Mouse (Mus musculus) layer of hippocampus, postnatal 25 days (tissue): ENCODE data around the gene Icam4. TPM values are rescaled to one million over a fixed set of nuclear protein-coding genes. Genes with fewer than 3 reads are reported as not detected.
"Not testable (repeated sequence)": the region's sequence is repeated elsewhere in the genome, so short reads cannot be mapped to it uniquely, and the experiment has no call there.

Experiments used
- DNase-seq, 2 experiments: peaks; one replicate each; pipeline ENCODE4 v3.0.0; 2022; ENCODE audit warnings: mixed read lengths in 2 of 2, low spot score in 1 of 2; ENCODE audit errors: extremely low spot score in 1 of 2
- total RNA-seq, 2 experiments: library from RNA; stranded (reverse); gene quantifications; 2 replicates each; pipeline ENCODE4 v1.2.3; 2021

Icam4 gene
- total RNA-seq = under 1 TPM; 0.84 to 0.87 TPM

DNA sequence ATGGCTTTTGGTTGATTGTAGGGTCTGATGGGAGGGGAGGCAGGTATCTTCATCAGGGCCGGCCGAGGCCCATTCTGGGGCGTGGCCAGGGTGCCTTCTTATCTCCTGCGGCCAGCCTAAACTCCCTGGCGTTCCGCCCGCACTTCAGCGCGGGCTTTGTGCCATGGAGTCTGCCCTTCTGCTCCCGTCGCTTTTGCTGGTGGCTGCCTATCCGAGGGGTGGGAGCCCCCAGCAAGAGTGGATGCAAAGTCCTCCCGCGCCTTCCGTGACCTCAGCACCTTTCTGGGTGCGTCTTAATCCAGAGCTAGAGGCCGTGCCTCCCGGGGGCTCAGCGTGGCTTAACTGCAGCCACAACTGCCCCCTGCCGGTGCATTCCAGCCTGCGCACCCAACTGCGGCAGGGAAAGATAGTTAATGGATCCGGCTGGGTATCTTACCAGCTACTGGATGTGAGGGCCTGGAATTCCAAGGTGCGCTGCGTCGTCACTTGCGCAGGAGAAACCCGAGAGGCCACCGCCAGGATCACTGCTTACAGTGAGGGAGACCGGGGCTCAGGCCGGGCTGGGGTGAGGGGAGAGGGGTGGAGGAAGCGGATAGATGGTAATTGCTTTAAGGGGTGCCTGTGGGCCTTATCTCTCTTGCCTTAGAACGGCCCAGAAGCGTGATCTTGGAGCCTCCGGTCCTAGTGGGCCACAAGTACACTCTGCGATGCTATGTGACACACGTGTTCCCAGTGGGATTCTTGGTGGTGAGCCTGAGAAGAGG is at the start of gene Icam4:
Icam4 (plus strand) TSS at position 83 of the 764 bp plus-strand sequence.
- DNase-seq = peak; percentile 59 to 78

GRCm38 (mm10) chr9:20979769-20980168 is 49.4 kb upstream of the Icam4 start:
- DNase-seq = no peak

DNA sequence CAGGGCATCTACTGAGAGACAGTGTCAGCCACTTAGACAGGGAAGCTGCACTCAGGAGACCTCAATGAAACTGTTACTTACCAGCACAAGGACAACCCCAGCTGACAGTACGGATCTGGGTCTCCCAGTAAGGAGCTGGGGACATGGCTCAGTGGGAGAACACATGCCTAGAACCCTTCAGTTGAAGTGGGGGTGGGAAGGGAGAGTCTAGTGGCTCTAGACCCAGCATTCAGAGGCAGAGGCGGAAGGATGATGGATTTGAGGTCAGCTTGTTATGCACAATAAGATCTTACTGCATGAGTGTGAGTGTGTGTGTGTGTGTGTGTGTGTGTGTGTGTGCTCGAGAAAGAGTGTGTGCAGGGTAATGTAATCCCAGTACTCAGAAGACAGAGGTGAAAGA is 47.0 kb upstream of the Icam4 start:
- no peak for DNase-seq

DNA sequence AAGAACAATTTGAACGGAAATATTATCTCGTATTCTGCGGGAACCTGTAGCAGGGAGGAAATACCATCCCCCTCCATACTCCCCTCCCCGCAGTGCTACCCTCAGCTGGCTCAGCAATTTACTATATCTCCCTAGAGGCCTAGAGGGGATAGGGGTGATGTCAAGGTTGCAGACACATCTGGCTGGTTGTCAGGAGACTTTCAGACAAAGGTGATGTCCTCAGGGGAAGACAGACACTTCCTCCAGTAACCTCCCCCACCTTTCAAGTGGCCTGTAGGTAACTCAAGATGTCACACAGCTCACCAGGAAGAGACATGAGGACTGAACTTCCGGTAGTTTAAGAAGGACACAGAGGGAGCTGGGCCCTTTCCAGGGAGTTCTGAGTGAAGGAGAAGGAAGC is 46.0 kb upstream of the Icam4 start:
- DNase-seq = no peak

DNA sequence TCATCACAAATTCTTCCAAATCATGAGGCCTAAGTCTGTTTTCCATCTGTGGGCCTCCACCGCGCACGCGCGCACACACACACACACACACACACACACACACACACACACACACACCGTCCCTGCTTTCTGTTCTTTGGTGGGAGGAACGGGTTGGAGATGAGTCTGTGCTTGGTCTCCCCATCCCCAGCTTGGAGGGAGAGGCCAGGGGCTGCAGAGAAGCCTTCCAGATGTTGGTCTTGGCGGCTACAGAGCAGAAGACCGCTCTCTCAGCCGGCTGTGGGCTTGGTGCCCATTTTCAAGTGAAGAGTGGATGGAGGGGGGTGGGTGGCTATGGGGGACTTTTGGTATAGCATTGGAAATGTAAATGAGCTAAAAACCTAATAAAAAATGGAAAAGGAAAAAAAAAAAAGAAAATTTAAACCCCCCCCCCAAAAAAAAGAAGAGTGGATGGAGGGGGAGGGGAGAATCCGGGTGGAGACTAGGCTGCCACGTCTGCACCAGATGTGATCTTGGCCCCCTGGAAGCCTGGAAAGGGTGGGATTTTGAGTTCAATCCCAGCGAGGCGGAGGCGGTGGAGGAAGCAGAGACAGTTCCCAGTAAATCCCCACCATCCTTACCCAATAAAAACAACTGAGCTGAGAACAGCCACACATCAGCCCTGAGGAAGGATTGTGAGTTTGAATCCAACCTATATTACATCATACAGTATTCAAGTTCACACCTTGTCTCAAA is 42.1 kb upstream of the Icam4 start:
- DNase-seq = no peak

GRCm38 (mm10) chr9:20987953-20988352 is 41.2 kb upstream of the Icam4 start:
- no peak for DNase-seq

GRCm38 (mm10) chr9:20990861-20991260 is 38.3 kb upstream of the Icam4 start:
- DNase-seq = no peak

DNA sequence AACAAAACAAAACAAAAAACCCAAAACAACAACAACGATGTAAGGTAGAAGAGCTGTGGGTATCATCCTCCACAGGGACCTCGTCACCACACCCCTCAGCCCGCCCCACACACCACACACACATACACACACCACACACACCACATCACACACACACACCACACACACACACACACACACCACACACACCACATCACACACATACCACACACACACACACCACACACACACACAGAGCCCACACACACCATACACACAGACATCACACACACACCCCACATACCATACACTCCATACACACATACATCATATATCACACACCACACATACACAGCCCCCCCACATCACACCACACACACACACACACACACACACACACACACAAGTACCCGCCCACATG is 37.6 kb upstream of the Icam4 start:
- no peak for DNase-seq

DNA sequence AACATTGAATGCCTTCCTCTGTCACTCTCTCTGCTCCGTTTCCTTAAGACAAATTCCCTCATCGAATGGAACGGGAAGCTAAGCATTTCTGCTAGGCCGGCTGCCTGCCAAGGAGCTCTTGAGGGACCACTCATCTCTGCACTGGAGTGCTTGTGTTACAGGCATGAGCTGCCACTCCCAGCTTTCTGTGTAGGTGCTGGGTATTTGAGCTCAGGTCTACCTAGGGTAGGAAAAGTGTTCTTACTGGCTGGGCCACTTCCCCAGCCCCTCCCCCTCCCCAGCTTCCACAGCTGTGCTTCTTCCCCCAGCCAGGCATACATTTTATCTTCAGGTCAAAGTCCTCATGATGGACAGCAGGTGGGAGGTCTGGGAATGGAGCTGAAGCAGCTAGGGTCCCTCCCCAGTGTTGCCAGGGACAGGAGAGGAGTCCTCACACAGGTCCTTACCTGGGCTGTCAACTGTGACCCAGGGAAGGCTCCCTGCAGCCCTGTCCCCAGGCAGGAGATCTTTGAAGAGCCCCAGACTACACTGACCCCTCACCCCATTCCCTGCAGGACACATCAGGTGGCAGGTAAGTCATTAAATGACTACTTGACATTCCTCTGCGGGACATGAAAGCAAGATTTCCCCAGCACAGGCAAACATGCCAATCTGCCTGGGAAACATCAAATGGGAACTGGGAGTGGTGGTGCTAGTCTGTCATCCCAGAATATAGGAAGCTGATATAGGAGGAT is 35.8 kb upstream of the Icam4 start:
- no peak for DNase-seq

GRCm38 (mm10) chr9:20995069-20995468 is 34.1 kb upstream of the Icam4 start:
- no peak for DNase-seq

GRCm38 (mm10) chr9:20997065-20997464 is 32.1 kb upstream of the Icam4 start:
- DNase-seq = no peak

DNA sequence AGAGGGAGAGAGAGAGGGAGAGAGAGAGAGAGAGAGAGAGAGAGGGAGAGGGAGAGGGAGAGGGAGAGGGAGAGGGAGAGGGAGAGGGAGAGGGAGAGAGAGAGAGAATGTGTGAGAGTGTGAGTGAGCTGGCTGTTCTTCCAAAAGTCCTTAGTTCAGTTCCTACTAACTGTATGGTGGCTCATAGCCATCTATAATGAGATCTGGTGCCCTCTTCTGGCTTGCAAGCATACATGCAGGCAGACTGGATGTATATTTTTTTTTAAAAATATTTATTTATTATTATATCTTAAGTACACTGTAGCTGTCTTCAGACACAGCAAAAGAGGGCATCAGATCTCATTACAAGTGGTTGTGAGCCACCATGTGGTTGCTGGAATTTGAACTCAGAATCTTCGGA is 30.8 kb upstream of the Icam4 start:
- DNase-seq = not testable (repeated sequence)

DNA sequence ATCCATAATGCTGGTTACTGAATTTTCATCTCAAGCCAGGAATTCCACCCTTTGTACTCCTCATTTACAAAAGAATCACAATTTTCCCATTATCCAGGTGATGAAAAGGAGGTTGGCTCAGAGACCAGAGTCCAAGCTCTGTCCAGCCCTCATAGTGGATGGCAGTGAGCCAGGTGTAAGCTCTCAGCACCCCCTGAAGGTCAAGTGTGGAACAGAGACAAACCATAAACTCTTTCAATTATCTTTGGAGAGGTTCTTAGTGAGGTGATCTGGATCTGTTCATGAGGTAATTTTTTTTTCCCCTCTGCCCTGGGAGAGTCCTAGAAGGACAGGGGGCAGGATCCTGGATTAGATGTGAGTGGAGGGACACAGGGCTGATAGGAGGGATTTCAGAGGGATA is 28.4 kb upstream of the Icam4 start:
- no peak for DNase-seq

- no peak for DNase-seq
Measured at GRCm38 (mm10) chr9:21001651-21002200, 27.4 kb upstream of the Icam4 start.

GRCm38 (mm10) chr9:21002270-21002626 is 26.9 kb upstream of the Icam4 start:
- DNase-seq = no peak

DNA sequence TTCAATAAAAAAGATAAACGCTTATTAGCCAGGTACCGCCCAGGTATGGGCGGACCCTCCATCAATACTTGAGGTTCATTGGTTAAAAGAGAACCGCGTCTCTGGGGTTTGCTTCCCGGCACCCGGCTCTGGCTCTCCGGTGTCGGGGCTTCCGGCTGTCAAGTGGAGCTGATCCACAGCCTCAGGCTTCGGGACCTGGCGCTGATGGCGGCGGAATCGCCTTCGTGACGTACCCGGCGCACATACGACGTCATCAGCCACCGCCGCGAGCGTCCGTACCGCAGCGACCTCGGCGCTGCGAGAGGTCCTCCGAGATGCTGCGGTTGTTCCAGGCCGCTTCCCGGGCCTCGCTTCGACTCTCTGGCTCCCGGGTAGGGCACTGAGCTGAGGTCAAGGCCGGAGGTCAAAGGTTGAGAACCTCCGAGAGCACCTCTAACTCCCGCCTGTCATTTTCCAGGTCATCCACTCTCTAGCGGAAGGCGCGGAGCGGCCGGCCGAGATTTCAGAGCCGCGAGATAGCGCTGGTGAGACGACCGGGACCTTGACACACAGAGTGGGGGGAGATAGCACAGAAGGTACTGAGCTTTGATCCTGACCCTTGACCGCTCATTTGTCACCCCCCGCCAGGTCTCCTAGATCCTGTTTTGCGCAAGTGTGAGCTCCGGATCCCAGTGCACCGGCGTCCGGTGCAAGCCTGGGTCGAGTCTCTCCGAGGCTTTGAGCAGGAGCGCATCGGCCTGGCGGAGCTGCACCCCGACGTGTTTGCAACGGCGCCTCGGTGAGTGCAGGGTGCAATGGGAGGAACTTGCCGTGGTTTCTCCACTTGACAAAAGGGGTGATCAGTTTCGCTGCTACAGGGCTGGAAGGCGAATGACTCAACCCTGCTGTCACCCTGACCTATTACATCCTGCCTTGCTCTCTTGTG is 26.3 kb upstream of the Icam4 start, which contains the start of gene Mrpl4:
Mrpl4 (plus strand) TSS at position 112 of the 925 bp plus-strand sequence.
- DNase-seq = peak; percentile 93 to 95

GRCm38 (mm10) chr9:21007313-21007952 is 21.7 kb upstream of the Icam4 start:
- DNase-seq = no peak

DNA sequence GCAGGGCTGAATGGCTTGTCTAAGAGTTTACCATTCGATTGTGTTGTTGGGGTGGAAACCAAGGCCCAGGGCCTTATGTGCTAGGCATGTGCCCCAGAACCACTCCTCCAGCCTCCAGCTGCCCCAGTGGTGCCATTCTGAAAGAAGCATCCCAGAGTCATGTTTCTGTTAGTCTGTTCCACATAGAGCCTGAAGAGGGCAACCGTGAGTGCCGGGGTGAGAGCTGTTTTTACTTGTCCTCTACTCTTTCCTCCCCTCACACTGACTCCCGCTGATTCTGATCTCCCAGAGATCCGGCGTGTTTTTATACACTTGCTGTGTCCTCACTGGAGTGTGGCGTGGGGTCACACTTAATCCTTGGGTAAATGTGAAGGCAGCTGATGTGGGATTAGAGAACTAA is 21.2 kb upstream of the Icam4 start:
- no peak for DNase-seq

DNA sequence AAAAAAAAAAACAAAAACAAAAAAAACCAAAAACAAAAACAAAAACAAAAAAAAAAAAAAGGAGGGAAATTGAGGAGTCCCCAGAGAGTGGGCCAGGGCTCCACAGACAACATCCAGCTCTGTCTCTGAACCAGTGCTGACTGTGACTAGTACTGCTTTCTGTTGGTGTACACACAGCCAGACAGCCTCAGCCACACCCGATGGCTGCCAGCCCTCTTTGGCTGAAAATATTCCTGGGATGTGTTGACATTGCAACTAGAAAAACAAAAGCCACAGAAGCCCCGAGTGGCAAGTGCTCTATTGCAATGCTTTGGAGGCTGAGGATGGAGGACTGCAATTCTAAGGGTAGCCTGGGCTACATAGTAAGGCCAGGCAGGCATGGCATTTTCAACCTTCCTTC is 18.8 kb upstream of the Icam4 start:
- DNase-seq = no peak
